Mouse (Mus musculus) CD4-positive, CD25-positive, alpha-beta regulatory T cell, adult 4 months (primary cell): ENCODE data around the gene Fip1l1. TPM values are rescaled to one million over a fixed set of nuclear protein-coding genes. Genes with fewer than 3 reads are reported as not detected.

ENCODE experiments used
- ATAC-seq: one replicate; pipeline ENCODE4 v1.8.0; 2017
- polyA plus RNA-seq, 2 experiments: library from polyadenylated mRNA; unstranded; fragments of 100-300 nt; shearing (Covaris generic); gene quantifications; one replicate each; pipeline ENCODE4 v1.2.1; 2017

The Fip1l1 gene
- polyA plus RNA-seq, 2 experiments from 2014 or later, result 67.8 to 84.8 TPM

GRCm38 (mm10) chr5:74617816-74618572 is 82.7 kb downstream of the Fip1l1 start:
- ATAC-seq, result no peak

DNA sequence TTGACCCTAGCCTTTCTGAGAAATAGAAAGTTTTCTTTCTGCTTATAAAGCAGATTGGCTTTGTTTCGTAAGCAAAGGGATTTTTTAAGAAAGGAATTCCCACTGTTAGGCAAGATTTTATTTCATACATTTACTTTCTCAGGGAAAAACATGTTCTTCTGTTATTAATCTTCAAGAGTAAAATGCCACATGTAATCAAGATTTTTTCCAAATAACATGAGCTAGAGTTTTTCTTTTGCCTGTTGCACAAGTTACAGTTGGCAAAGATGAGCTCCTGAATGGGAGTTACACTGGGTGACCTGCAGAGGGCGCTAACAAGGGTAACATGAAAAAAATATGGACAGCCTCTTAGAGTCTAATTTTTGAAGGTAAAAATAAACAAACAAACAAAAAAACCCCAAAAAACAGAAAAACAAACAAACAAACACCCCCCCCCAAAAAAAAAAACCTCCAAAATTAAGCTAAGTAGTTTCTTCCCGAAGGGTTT is 83.4 kb downstream of the Fip1l1 start:
- ATAC-seq, result no peak

DNA sequence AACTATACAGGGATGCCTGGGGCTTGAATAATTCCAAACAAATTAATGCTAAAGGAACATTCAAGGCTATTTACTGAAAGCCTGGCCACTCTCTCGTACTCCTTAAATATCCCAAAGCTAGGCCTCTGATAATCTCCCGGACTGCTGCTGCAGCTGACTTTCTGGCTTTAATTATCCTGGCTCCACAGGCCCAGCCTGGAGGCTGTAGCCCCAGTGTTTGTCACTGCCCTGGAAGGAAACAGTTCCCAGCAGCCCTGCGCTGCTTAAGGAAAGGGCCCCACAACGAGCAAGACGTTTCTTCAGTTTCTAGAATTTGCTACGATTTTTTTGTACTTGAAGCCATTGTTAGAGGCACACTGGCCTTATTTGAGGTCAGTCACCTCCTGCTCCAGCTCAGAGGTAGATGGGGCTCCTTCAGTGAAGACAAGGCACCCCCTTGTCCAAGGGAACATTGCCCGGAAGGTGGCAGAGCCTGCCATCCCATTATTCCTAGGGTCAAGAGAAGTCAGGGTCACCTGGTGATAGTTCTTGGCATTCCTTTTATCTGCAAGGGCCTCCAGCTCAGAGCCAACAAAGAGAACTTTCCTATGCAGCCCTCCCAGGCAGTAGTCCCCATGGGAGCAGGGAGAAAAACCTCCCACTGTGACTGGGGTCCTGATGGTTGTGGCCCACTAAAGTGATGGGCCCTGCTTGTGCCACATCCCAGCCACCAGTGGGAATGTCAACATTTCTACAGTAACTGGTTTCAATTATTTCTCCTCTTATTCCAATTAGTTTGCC is 86.6 kb downstream of the Fip1l1 start:
- no peak for ATAC-seq

DNA sequence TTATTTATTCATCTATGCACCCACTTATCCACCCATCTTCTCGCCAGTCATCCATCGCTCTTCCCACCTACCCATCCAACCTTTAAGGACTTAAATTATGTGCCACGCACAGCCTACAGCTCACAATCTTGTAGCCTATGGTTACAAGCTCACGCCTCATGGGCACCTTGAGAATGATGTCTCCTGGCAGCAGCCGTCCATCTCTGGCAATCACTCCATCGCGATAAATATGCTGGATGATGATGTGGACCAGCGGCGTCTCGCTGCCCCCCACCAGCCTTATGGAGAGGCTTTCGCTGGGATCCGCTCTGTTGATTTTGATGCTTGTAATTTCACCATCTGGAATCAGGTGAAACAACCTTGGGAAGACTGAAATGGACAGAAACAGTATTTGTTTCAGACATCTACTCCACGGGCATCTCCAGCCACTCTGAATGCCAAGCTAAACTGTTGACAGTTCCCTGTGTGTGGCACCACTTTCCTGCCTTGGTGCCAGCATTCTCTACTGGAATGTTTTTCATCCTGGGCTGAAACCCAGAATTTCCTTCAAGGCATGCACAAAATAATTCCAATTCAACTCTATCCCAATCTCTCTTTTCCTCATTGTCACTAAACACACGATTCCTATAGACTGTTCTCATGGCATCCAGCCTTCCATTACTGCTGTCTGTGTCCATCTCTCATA is 88.2 kb downstream of the Fip1l1 start:
- ATAC-seq, result no peak

GRCm38 (mm10) chr5:74624385-74624784 is 89.1 kb downstream of the Fip1l1 start:
- no peak for ATAC-seq

- no peak for ATAC-seq
Observed at GRCm38 (mm10) chr5:74628001-74628400, 92.8 kb downstream of the Fip1l1 start.

DNA sequence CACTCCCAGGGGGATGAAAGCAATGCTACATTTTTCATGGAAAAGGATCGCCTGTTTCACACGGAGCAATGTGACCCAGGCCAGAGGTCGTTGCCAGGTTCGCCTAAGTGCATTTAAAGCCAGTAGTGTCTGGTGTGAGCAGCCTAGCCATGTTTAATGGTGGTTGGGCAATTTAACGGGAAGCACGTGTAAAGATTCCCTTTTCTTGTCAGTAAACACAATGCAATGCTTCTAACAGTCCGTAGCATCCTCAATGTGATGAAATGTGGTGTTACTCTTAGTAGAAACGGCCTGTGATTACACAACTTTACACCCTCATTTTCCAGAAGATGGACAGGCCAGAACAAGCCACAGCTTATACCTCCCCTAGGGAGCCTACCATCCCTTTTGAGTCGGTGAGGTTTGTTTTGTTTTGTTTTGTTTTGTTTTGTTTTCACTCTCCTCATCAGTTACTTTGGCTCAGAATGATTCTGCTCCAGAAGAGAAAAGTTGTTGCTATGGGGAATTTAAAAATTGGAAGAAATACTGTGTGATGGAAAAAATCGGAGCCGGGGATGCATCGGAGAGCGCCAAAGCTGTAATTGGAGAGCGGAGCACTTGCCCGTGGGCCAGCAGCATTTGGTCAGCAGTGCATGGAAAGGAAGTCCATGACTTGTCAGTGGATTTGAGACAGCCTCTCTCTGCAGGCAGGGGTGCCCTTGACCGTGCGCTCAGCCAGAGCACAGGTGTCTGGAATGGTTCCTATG is 97.3 kb downstream of the Fip1l1 start:
- ATAC-seq, result no peak

- no peak for ATAC-seq
Observed at GRCm38 (mm10) chr5:74633453-74633852, 98.2 kb downstream of the Fip1l1 start.

DNA sequence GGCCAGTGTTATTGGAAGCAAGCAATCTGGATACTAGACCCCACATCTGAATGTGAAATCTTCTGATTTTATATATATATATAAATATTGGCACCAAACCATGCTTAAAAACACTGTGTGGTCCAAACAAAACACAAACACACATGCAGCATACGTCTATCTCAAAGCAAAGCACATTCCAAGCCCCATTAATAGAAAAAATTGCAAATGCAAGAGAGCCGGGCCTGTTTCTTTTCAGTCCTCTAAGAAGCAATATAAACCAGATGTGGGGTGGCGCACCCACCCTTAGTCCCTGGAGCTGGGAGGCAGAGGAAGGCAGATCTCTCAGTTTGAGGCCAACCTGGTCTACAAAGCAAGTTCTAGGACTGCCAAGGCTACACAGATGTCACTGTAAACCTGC is 99.1 kb downstream of the Fip1l1 start:
- ATAC-seq, result no peak

- no peak for ATAC-seq
Observed at GRCm38 (mm10) chr5:74639516-74639915, 104.3 kb downstream of the Fip1l1 start.

DNA sequence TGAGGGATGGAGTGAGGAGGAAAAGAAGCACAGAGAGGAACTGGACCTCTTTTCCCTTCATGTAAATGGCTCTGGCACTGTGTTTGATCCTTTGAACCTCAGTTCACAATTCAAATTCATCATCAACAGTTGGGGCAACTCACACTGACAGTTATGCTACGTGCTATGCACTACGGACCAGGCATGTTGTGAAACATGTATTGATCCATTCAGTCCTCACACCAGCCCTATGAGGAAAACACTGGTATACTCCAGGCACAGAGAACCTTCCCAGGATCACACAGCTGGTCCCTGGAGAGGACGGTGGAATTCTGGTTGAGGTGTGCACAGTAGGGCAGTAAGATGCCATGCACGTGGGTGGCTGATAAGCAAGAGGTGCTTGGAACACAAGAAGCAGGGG is 105.3 kb downstream of the Fip1l1 start:
- ATAC-seq, result no peak

- ATAC-seq, result no peak
Observed at GRCm38 (mm10) chr5:74641000-74641399, 105.8 kb downstream of the Fip1l1 start.

- no peak for ATAC-seq
Observed at GRCm38 (mm10) chr5:74642291-74642690, 107.0 kb downstream of the Fip1l1 start.

DNA sequence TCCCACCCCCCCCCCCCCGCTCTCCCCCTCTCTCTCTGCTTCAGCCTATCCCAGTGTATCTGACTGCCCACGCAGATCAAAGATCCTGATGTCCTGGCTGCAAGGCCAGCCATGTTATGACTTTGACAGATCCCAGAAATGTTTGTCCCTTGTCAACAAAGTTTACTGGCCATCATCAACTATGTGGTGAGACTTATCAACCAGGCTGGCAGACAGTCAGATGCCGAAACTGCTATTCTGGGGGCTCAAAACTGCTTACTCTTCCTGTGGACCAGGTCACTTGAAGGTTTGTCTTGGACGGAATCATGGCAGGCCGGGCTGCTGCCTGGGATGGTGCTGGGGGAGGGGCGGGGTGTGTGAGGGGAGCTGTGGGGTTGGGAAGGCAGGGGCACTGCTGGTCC is 112.3 kb downstream of the Fip1l1 start:
- ATAC-seq, result no peak

GRCm38 (mm10) chr5:74648216-74648615 is 113.0 kb downstream of the Fip1l1 start:
- no peak for ATAC-seq

Other genes starting within 250 kb of the Fip1l1 start
- gene Scfd2, start 3.7 kb upstream of the Fip1l1 start, polyA plus RNA-seq, result 10 to 100 TPM; 18.6 to 20.9 TPM
- under 1 TPM in 1 of 2 experiments, not detected in 1; 0.17 TPM for gene Lnx1, start 167.5 kb downstream of the Fip1l1 start, polyA plus RNA-seq